Mouse (Mus musculus): ENCODE data around the gene Lpcat2. TPM values are rescaled to one million over a fixed set of nuclear protein-coding genes. Genes with fewer than 3 reads are reported as not detected.

Gene Lpcat2
- polyA plus RNA-seq (2015; fragmentation: Nextera tagmentation; extraction: Ambion mirVana), result 12.7 and 14.7 TPM in 2 replicates

DNA sequence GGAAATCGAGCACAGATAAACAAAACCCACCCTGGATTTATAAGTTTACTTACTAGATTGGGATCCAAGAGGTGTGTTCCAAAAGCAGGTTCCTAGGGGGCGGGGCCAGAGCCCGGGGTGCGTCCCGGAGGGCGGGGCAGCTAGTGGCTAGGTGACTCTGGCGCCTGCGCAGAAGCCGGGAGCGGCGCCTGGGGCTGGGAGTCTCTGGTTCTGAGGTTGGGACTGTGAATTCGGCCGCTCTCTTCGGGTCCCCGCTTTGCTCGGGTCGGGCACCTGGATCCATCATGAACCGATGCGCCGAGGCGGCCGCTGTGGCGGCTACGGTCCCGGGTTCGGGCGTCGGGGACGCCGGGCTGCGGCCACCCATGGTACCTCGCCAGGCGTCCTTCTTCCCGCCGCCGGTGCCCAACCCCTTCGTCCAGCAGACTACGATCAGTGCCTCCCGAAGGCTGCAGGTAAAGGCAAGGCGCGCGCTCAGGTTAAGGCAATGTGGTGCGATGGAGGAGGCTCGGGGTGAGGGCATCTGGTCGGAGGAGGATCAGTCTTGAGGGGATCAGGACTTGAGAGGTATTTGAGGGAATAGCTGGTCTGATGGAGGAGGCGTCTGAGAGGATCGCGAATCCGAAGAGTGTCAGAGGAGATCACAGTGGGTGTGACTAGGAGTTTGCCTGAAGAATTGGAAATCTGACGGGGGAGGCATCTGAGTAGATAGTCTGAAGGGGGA lies at the start of gene Lpcat2:
Gene Lpcat2 (plus strand): TSS at position 169 of the 724 bp plus-strand sequence.
- H3K9ac ChIP-seq, result peak within 1 kb of the TSS; percentile 58
- under 1% methylated on average over 50 of the region's 50 CpGs for WGBS
- peak within 1 kb of the TSS; percentile 65 for H3K4me3 ChIP-seq
- 0 out of 2 replicates have a peak, but pooled peaks have one; percentile 37 for ATAC-seq (ENCODE audit: insufficient number of reproducible peaks, low FRiP score, low TSS enrichment, low read depth)
- peak within 1 kb of the TSS; percentile 87 for H3K4me2 ChIP-seq
- peaks cover 21% of the 10 kb centered on the region for H3K4me1 ChIP-seq
- H3K36me3 ChIP-seq, result peaks cover 14% of the 10 kb centered on the region
- no peaks in the 10 kb centered on the region for H3K27me3 ChIP-seq
- H3K27ac ChIP-seq, result peak within 1 kb of the TSS; percentile 57; the same call in 1 of the 2 replicates
- no peaks in the 10 kb centered on the region for H3K9me3 ChIP-seq

DNA sequence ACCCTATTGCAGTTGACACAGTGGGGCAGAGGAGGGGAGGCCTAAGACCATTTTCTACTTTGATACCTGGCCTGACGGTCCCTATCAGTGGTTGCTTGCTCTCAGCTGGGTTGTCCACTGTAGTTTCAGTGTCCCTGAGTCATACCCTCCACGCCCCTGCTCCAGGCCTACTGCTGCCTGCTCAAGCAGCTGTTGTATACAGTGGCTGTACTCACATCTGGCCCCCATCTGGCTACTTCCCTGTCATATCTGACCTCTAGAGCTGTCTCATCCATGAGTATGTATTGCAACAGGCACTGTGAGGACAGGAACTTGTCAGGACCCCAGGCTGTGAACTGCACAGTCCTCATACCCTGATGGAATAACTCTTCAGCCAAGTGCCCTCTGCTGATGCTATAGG lies 42.4 kb upstream of the Lpcat2 start:
- H3K9ac ChIP-seq, result no peak overlapping the region
- no peaks in the 10 kb centered on the region for H3K36me3 ChIP-seq
- no peak overlapping the region for H3K27ac ChIP-seq
- H3K4me3 ChIP-seq, result no peak overlapping the region
- no peak overlapping the region for H3K4me2 ChIP-seq
- no peaks in the 10 kb centered on the region for H3K9me3 ChIP-seq
- WGBS, result 81% methylated on average over 2 of the region's 2 CpGs
- no peak for ATAC-seq (ENCODE audit: insufficient number of reproducible peaks, low FRiP score, low TSS enrichment, low read depth)
- no peaks in the 10 kb centered on the region for H3K4me1 ChIP-seq
- H3K27me3 ChIP-seq, result 0 out of 2 replicates have a peak, but pooled peaks cover 2% of the 10 kb centered on the region

DNA sequence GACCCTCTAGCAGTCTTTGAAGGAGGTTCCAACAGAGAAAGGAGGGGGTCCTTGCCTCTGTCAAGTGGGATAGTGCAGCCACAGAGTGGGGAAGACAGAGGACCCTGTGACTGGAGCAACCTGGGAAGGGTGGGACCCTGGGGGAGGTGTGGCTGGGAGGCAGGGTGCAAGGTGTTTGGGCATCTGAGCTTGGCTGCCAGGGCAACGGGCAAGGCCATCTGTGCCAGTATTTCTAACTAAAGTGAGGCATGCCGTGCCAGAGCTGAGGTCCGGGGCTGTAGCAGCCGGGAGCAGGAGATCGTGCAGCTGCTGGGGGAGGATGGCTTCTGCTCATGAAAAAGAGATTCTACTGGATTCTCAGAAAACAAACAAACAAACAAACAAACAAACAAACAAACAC lies 39.5 kb upstream of the Lpcat2 start:
- no peak overlapping the region for H3K27ac ChIP-seq
- H3K4me2 ChIP-seq, result no peak overlapping the region
- 0 out of 2 replicates have a peak, but pooled peaks cover 2% of the 10 kb centered on the region for H3K4me1 ChIP-seq
- no peak overlapping the region for H3K4me3 ChIP-seq
- ATAC-seq (ENCODE audit: insufficient number of reproducible peaks, low FRiP score, low TSS enrichment, low read depth), result no peak
- no peak overlapping the region for H3K9ac ChIP-seq
- H3K27me3 ChIP-seq, result 0 out of 2 replicates have a peak, but pooled peaks cover 2% of the 10 kb centered on the region
- H3K9me3 ChIP-seq, result no peaks in the 10 kb centered on the region
- no peaks in the 10 kb centered on the region for H3K36me3 ChIP-seq
- WGBS, result 79% methylated on average over 5 of the region's 5 CpGs

- no peaks in the 10 kb centered on the region for H3K9me3 ChIP-seq
Observed at GRCm38 (mm10) chr8:92817928-92818818, 37.0 kb upstream of the Lpcat2 start.

GRCm38 (mm10) chr8:92821151-92821550 lies 34.0 kb upstream of the Lpcat2 start:
- H3K9me3 ChIP-seq, result no peaks in the 10 kb centered on the region
- ATAC-seq (ENCODE audit: insufficient number of reproducible peaks, low FRiP score, low TSS enrichment, low read depth), result no peak
- H3K4me2 ChIP-seq, result no peak overlapping the region
- no peaks in the 10 kb centered on the region for H3K36me3 ChIP-seq
- no peak overlapping the region for H3K9ac ChIP-seq
- H3K4me1 ChIP-seq, result peaks cover 8% of the 10 kb centered on the region
- H3K27me3 ChIP-seq, result 0 out of 2 replicates have a peak, but pooled peaks cover 2% of the 10 kb centered on the region
- no peak overlapping the region for H3K4me3 ChIP-seq
- no peak overlapping the region for H3K27ac ChIP-seq

More at GRCm38 (mm10) chr8:92817928-92818818, 37.0 kb upstream of the Lpcat2 start:
- H3K9ac ChIP-seq, result no peak overlapping the region
- 0 out of 2 replicates have a peak, but pooled peaks cover 2% of the 10 kb centered on the region for H3K4me1 ChIP-seq
- H3K4me3 ChIP-seq, result no peak overlapping the region
- ATAC-seq (ENCODE audit: insufficient number of reproducible peaks, low FRiP score, low TSS enrichment, low read depth), result peak; percentile 70
- H3K27me3 ChIP-seq, result 0 out of 2 replicates have a peak, but pooled peaks cover 2% of the 10 kb centered on the region
- WGBS, result 18% methylated on average over 6 of the region's 6 CpGs
- no peaks in the 10 kb centered on the region for H3K36me3 ChIP-seq
- H3K27ac ChIP-seq, result no peak overlapping the region
- no peak overlapping the region for H3K4me2 ChIP-seq

GRCm38 (mm10) chr8:92822386-92822785 lies 32.8 kb upstream of the Lpcat2 start:
- ATAC-seq (ENCODE audit: insufficient number of reproducible peaks, low FRiP score, low TSS enrichment, low read depth), result no peak
- Histone ChIP-seq H3K4me3 (no peak overlapping the region), H3K36me3 (no peaks in the 10 kb centered on the region), H3K27ac (no peak overlapping the region), H3K27me3 (0 out of 2 replicates have a peak, but pooled peaks cover 2% of the 10 kb centered on the region), H3K9ac (no peak overlapping the region), H3K9me3 (no peaks in the 10 kb centered on the region), H3K4me2 (no peak overlapping the region), H3K4me1 (peaks cover 20% of the 10 kb centered on the region)
- 67% methylated on average over 5 of the region's 5 CpGs for WGBS

DNA sequence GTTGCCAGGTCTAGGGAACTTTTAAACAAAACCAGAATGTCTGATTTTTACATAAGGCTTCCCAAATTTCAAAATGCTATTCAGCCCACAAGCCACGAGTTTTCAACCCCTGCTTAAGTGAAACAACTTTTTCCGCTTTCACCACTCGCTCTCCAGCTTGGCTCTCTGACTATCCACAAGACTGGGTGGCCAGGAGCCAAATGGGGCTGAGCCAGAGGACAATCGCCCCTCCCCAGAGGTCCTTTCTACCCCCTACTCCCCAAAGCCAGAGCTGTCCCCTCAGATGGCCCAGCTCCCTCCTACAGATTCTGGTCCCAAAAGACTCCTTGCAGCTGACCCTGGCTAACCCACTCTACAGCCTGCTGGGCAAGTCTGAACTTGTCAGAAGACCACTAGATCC lies 29.1 kb upstream of the Lpcat2 start:
- Histone ChIP-seq H3K9ac (no peak overlapping the region), H3K4me3 (no peak overlapping the region), H3K4me1 (peaks cover 34% of the 10 kb centered on the region), H3K27me3 (no peaks in the 10 kb centered on the region), H3K9me3 (no peaks in the 10 kb centered on the region), H3K27ac (peak overlapping the region; percentile 28; the same call in 1 of the 2 replicates), H3K4me2 (no peak overlapping the region), H3K36me3 (peaks cover 8% of the 10 kb centered on the region; the same call in 1 of the 2 replicates)
- WGBS, result 26% methylated on average over 4 of the region's 4 CpGs
- ATAC-seq (ENCODE audit: insufficient number of reproducible peaks, low FRiP score, low TSS enrichment, low read depth), result no peak

DNA sequence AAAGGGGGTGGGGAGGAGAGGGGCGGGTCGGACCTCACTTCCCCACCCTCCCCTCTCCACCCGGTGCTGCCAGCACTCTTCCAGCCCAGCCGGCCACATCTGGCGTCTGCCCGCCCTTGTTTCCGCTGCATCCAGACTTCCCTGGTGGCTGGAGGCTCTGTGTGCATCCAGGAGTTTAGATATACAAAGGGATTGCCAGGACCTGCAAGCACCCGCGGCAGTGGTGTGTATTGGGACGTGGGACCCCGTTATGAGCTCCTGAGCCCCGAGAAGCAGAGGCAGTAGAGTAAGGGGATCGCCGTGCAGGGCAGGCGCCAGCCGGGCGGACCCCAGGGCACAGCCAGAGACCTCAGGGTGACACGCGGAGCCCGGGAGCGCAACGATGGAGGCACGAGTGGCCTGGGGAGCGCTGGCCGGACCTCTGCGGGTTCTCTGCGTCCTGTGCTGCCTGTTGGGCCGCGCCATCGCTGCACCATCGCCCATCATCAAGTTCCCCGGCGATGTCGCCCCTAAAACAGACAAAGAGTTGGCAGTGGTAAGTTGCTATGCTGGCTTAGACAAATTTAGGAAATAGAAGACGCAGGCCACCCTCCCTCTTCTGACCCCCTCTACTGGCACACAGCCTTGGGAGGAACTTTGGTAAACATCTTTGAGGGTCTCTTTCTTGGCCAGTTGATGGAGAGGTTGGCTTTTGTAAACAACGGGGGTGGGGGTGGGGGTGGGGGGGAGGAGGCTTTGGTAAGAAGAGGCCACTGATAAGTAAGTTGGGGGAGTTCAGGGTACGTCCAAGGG lies 27.7 kb upstream of the Lpcat2 start, which contains the start of gene Mmp2:
Gene Mmp2 (plus strand): TSS at position 49 of the 792 bp plus-strand sequence.
- Histone ChIP-seq H3K4me2 (peak within 1 kb of the TSS; percentile 79), H3K9ac (peak within 1 kb of the TSS; percentile 55), H3K27me3 (no peaks in the 10 kb centered on the region), H3K4me3 (peak within 1 kb of the TSS; percentile 54), H3K27ac (peak within 1 kb of the TSS; percentile 92), H3K9me3 (no peaks in the 10 kb centered on the region), H3K4me1 (peaks cover 34% of the 10 kb centered on the region), H3K36me3 (peaks cover 18% of the 10 kb centered on the region)
- under 1% methylated on average over 35 of the region's 37 CpGs for WGBS
- ATAC-seq (ENCODE audit: insufficient number of reproducible peaks, low FRiP score, low TSS enrichment, low read depth), result peak; percentile 78

DNA sequence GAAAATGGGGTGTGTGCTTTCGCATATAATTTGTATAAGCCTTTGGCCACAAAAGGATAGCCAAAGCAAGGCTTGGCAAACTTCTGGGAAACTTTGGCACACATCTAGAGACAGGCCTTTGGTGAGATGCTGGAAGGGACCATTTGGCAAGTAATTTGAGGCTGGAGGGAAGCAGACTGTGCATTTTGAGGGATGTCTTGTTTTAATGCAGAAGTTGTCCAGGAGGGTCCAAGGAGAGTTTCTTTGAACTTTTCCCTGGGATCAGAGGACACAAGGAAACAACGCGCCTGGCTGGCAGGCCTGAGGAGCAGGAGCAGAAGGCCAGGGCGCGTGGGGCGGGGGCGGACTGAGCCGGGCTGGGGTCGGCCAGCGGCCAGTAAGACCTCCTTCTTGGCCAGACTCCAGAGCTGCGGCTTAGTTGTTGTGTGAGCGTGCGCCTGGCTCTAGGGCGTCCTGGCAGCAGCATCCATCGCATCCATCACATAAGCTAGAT lies 26.8 kb upstream of the Lpcat2 start:
- Histone ChIP-seq H3K9me3 (no peaks in the 10 kb centered on the region), H3K36me3 (peaks cover 27% of the 10 kb centered on the region), H3K9ac (no peak overlapping the region), H3K27me3 (no peaks in the 10 kb centered on the region), H3K27ac (peak overlapping the region; percentile 92), H3K4me1 (peaks cover 34% of the 10 kb centered on the region), H3K4me3 (peak overlapping the region; percentile 54), H3K4me2 (peak overlapping the region; percentile 79)
- ATAC-seq (ENCODE audit: insufficient number of reproducible peaks, low FRiP score, low TSS enrichment, low read depth), result 0 out of 2 replicates have a peak, but pooled peaks have one; percentile 46
- WGBS, result 8% methylated on average over 15 of the region's 15 CpGs

DNA sequence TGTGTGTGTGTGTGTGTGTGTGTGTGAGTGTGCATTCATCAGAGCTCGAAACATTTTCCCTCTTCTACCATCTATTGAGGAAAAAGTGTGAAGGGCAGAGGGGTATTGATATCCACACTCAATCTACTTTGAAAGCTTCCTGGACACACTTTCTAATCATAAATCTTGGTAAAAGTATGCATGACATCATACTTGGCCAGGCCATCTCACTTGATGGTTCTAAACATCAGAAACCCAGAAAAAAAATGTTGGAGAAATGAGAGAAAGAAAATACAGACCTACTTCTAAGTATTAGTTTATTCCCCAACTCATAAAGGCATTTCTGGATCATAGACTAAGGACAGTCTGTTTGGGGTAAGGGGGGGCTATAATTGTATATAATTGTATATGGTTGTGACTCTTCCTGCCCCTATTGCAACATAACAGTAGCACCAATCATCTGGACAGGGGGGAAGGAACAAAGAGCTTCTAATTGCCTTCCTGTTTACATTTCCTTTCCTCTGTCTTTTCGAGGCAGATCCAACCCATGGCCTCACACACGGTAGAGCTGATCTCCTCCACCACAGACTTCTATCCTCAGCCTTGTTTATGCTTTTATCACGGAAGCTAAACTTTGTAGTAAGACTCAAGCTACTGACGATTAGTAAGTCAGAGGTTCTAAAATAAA lies 20.9 kb upstream of the Lpcat2 start:
- H3K27ac ChIP-seq, result no peak overlapping the region
- no peak overlapping the region for H3K4me3 ChIP-seq
- no peak overlapping the region for H3K9ac ChIP-seq
- no peak for ATAC-seq (ENCODE audit: insufficient number of reproducible peaks, low FRiP score, low TSS enrichment, low read depth)
- 56% methylated on average over 5 of the region's 5 CpGs for WGBS
- H3K27me3 ChIP-seq, result no peaks in the 10 kb centered on the region
- no peak overlapping the region for H3K4me2 ChIP-seq
- peaks cover 76% of the 10 kb centered on the region for H3K36me3 ChIP-seq
- H3K9me3 ChIP-seq, result no peaks in the 10 kb centered on the region
- H3K4me1 ChIP-seq, result peaks cover 9% of the 10 kb centered on the region

Measured in limb, embryonic 15.5 days (tissue).